Mouse (Mus musculus): Measurements from ENCODE around the gene Armc9.

Armc9 gene

GRCm38 (mm10) chr1:86320822-86321413, 166.3 kb downstream of the Armc9 start:
- DNase-seq, result no peak

Measured in kidney, adult 8-10 months (tissue).